Mouse (Mus musculus) CH12.LX (cell line): Measurements from ENCODE around the gene Cnr2.

Experiments
- BHLHE40 ChIP-seq: IDR thresholded peaks from 2 replicates; pipeline ENCODE4 v1.6.1; 2011; ENCODE audit warnings: mild to moderate bottlenecking, low read depth, low read length, improper control_type of control experiment
- CTCF ChIP-seq, 2 experiments: IDR thresholded peaks in 1 of 2; conservative IDR thresholded peaks in 1 of 2; 2 replicates each; pipeline ENCODE4 v1.5.1; 2011 to 2012; ENCODE audit warnings: low read depth in 2 of 2, low read length in 2 of 2, improper control_type of control experiment in 1 of 2, inconsistent platforms in 1 of 2, mild to moderate bottlenecking in 1 of 2, moderate library complexity in 1 of 2
- EP300 ChIP-seq: IDR thresholded peaks from 2 replicates; pipeline ENCODE4 v1.6.1; 2011; ENCODE audit warnings: low read length, improper control_type of control experiment
- HCFC1 ChIP-seq: IDR thresholded peaks from 2 replicates; pipeline ENCODE4 v1.6.1; 2012; ENCODE audit warnings: low read depth, mild to moderate bottlenecking, inconsistent platforms, low read length, improper control_type of control experiment
- JUN ChIP-seq: IDR thresholded peaks from 2 replicates; pipeline ENCODE4 v1.6.1; 2011; ENCODE audit warnings: low read depth, mild to moderate bottlenecking, low read length, improper control_type of control experiment, moderate library complexity; ENCODE audit not compliant: insufficient read depth
- MAX ChIP-seq: IDR thresholded peaks from 2 replicates; pipeline ENCODE4 v1.6.1; 2011; ENCODE audit warnings: low read length, improper control_type of control experiment
- MAZ ChIP-seq: IDR thresholded peaks from 2 replicates; pipeline ENCODE4 v1.6.1; 2012; ENCODE audit warnings: low read depth, mild to moderate bottlenecking, inconsistent platforms, low read length, improper control_type of control experiment, moderate library complexity
- POLR2A ChIP-seq: IDR thresholded peaks from 2 replicates; pipeline ENCODE4 v1.6.1; 2011; ENCODE audit warnings: low read depth, mild to moderate bottlenecking, improper control_type of control experiment, low read length
- POLR2AphosphoS2 ChIP-seq: IDR thresholded peaks from 2 replicates; pipeline ENCODE4 v1.6.1; 2011; ENCODE audit warnings: low read depth, low read length, improper control_type of control experiment
- RCOR1 ChIP-seq: conservative IDR thresholded peaks from 2 replicates; pipeline ENCODE4 v1.6.1; 2012; ENCODE audit warnings: low read depth, mild to moderate bottlenecking, inconsistent platforms, low read length, improper control_type of control experiment
- USF1 ChIP-seq: IDR thresholded peaks from 2 replicates; pipeline ENCODE4 v1.6.1; 2014; ENCODE audit warnings: low read depth, mild to moderate bottlenecking, inconsistent platforms, low read length, improper control_type of control experiment

DNA sequence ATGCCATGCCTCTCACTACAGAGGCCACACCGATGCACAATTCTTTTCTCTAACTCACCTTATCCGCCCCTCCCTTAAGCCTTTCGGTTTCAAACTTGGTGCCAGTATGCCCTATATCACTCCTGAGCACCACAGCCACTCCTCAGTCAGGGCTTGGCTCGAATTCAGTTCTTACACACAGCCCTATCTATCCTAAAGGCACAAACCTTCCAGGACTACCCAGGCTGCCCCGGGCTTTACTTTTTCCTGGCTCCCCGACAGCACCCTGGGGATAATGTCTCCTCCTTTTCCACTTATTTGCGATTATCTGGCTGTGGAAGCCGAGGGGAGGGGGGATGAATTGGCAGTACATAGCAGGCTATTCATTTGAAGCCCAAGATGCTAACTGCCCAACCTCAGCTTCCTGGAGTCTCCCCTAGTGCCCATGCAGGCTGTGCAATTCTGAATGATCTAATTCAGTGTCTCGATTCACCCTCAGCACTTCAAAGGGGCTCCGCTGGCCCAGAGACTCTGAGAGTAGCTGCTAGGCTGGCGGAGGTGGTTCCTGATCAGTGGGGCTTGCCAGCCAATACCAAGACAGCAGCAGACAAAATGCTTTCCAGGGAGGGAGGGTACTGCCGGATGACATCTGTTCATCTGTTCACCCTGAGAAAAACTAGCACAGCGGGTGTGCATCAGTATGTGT is 44.6 kb upstream of the Cnr2 start:
- TF ChIP-seq MAZ (no peak), POLR2A (no peak), USF1 (no peak), POLR2AphosphoS2 (no peak), RCOR1 (no peak), CTCF (conservative IDR thresholded peaks at IDR 0.05 in 1 of 2, IDR thresholded peaks at IDR 0.05 in 1 of 2; ENCODE audit: low read depth in 2 of 2, low read length in 2 of 2) (no peak), MAX (no peak), JUN (no peak), BHLHE40 (no peak), EP300 (no peak), HCFC1 (no peak)
